Mouse (Mus musculus) gastrocnemius, postnatal 10 days (tissue): ENCODE results near the gene Slc39a5. TPM values are rescaled to one million over a fixed set of nuclear protein-coding genes. Genes with fewer than 3 reads are reported as not detected.

Source experiments
- DNase-seq: peaks from one replicate; pipeline ENCODE4 v3.0.0; 2021; ENCODE audit warnings: mixed read lengths
- total RNA-seq, 2 experiments: library from RNA; stranded (reverse); gene quantifications; 2 replicates each; pipeline ENCODE4 v1.2.3; 2021

The Slc39a5 gene
- total RNA-seq, 2 experiments from 2014 or later, result not detected

GRCm38 (mm10) chr10:128410560-128410845, 9.5 kb upstream of the Slc39a5 start:
- no peak for DNase-seq

DNA sequence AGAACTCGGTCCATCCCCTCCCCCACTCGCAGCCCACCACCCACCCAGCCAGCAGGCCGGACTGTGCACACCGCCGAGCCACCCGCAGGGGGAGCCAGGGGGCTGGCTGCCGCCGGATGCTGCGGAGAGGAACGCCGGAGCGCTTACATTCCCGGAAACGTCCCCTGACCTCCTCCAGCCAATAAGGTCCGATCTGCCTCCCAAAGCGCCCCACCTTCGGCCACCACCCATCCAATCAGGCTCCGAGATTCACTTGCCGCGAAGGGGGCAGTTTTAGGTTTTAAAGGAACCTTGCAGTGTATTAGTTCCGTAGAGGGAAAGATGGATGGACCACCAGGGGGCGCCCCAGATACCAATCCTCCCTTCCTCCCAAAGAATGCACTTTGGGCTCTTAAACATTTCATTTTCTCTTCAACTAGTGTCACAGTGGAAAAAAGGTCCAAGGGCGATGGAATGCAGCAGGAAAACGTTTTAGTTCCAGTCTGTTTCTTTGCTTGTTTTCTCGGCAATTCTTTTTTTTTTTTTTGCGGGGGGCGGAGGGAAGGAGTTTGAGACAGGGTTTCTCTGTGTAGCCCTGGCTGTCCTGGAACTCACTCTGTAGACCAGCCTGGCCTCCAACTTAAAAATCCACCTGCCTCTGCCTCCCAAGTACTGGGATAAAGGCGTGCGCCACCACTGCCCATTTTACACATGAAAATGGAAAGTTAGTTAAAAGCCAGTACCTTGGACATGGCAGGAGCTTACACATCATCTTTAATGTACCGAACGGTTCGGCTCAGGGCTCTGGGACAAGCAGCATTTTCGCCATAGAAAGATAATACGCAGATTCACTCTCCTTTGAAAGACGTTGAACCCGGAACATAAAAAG, 8.9 kb upstream of the Slc39a5 start:
- peak; percentile 97 for DNase-seq

DNA sequence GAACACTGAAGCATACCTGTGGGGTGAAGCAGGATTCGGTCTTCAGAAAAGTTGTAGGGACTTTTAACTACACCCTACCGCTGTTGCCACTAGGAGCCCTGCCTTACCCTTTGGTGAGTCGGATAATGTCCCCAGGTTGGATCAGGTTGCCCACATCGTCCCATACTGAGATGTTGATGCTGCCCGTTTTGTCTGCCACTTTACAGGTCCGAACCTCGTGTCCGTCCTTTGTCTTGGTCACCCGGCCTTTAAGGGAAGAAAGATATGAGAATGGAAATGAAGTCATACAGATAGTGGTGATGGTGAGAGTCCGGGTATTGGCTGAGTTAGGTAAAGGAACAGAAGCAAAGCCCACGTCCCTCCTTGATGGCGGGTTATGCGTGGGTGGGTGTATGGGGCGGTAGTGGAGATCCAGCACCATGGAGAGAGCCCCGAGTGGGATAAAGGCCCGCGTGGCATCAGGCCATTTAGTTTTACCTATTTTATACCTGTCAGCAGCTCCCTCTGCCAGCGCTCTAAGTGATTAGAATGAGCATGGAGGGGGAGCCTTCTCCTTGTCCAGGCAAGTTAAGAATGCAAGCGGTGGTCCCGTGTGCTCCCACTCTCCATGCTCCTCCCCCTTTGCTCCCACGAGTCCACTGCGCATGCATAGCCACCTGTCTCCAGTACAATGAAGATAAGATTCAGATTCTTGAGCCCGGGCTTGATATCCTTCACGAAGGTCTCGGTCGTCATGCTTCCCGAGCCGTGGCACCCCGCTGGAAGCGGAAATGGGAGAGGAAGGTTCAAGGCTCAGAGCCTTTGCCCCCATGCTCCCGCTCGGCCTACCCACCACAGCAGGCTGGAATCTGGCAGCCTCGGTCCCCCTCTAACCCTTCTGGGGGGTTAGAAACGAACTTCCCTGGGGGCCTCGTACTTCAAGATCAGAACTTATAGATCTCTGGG, 7.8 kb upstream of the Slc39a5 start:
- DNase-seq, result no peak

- DNase-seq, result no peak
Measured at GRCm38 (mm10) chr10:128403931-128404330, 2.9 kb upstream of the Slc39a5 start.

DNA sequence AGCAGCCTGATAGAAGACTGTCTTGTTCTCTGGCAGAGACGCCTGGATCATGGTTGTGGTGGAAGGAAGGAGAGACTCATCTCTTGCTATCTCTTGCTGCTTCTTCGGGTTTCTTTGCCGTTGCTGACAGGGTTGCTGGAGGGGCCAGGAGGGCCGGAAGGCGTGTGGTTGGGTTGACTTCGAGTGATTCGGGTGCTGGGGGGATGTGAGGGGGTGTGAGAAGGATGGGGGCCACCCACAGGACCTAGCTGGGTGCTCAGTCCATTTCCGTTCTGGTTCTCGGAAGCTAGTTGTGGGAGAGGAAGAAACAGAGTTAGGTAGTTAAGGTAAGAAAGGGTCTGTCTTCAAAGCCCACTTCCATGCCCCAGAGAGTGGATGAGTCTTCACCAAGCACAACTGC, 609 bp upstream of the Slc39a5 start:
- no peak for DNase-seq

GRCm38 (mm10) chr10:128400338-128400737, 691 bp downstream of the Slc39a5 start:
- no peak for DNase-seq

DNA sequence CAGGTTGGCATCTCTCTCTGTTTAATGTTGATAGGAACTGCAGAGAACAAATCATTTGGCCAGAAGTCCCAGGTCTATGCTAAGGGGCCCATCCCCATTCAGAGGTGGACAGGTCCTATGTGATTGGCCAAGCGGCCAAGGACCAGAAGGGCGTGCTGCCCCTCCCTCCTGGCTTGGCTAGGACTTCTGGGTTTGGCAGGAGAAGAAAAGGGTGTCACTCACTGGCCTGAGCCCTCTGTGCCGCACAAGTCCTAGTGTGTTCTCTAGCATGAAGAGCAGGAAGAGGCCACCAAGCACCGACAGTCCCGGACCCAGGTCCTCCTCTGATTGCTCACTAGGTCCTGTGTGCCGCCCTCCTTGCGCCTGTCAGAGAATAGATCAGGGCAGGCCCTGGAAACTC, 3.6 kb downstream of the Slc39a5 start:
- DNase-seq, result no peak

- no peak for DNase-seq
Measured at GRCm38 (mm10) chr10:128396716-128397264, 4.2 kb downstream of the Slc39a5 start.

- no peak for DNase-seq
Measured at GRCm38 (mm10) chr10:128396017-128396673, 4.9 kb downstream of the Slc39a5 start.

DNA sequence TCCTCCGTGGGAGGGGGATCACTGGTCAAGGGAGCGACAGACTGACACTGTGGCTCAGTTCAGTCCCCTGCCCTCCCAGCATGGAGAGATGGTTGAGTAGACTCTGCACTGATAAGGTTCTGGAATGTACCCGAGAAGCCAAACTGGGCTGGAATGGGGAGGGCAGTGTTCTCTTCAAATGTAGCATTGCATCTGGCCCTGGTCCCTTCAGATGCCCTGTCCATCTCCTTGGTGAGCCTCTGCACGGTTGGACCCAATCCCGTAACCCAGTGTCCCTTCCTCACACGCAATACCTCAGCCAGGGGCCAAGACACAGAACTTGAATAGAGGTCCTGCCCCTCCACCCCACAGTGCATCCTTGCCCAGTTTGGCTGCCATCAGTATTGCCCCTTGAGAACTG, 9.2 kb downstream of the Slc39a5 start:
- DNase-seq, result no peak

DNA sequence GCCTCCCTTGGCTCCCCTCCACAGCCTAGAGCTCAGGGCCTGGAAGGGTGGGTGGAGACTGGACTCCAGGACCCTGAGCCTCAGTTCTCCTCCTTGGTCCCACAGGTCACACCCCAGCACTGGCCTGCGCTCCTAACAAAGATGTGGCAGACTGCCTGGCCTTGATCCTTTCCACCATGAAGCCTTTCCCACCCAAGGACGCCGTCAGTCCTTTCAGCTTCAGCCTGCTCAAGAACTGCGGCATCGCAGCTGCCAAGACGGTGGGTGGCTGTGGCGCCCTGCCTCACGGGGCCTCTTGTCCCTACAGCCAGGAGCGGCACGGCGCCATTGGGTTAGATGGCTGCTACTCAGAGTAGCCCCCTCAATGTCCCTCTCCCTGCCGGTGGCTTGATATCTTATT, 10.7 kb downstream of the Slc39a5 start:
- no peak for DNase-seq

GRCm38 (mm10) chr10:128389570-128389969, 11.5 kb downstream of the Slc39a5 start:
- no peak for DNase-seq

DNA sequence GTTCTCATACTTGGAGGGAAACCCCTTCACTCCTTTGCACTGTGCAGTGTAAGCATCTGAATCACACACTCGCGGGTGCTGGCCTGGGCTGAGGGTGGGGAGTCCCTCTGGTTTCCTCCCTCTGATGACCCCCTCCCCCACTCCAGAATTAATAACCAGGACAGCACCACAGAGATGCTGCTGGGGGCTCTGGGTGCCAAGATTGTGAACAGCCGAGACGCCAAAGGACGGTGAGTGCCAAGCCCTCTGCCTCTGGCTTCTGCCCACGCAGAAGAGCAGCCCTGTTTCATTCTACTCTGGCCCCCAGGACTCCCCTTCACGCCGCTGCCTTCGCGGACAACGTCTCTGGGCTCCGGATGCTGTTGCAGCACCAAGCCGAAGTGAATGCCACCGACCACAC, 12.1 kb downstream of the Slc39a5 start:
- no peak for DNase-seq

GRCm38 (mm10) chr10:128385902-128386301, 15.1 kb downstream of the Slc39a5 start:
- DNase-seq, result no peak

- DNase-seq, result no peak
Measured at GRCm38 (mm10) chr10:128382482-128382881, 18.5 kb downstream of the Slc39a5 start.

DNA sequence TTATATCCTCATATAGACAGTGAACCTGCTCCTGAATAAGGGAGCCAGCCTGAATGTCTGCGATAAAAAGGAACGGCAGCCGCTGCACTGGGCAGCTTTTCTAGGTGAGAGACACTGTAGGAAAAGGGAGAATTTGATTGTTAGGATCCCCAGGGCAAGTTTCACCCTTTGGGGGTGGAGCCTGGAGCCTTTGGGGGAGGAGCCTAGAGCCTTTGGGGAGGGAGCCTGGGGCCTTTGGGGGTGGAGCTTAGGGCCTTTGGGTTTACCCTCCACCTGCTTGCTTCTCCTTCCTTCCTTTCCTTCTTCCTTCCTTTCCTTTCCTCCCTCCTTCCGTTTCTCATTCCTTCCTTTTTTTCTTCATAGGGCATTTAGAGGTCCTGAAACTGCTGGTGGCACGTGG, 20.5 kb downstream of the Slc39a5 start:
- no peak for DNase-seq

GRCm38 (mm10) chr10:128379260-128379659, 21.8 kb downstream of the Slc39a5 start:
- peak; percentile 44 for DNase-seq

DNA sequence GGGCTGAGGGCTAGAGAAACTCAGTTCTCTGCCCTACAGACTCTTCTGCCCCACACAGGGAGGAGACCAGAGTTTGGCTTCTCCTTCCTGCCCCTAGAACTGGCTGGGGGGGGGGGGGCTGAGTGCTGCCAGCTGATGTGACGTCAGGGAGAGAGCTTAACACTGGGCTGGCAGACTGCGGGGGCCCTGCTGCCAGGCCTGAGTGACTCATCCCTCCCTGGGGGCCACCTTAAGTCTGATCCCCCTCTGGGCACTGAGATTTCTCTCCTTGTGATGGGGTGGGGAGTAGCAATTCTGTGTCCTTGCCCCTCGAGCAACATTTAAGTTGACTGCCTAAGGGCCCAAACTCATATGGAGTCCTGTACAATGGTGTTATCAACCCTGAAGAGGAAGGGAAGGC, 22.6 kb downstream of the Slc39a5 start:
- no peak for DNase-seq

DNA sequence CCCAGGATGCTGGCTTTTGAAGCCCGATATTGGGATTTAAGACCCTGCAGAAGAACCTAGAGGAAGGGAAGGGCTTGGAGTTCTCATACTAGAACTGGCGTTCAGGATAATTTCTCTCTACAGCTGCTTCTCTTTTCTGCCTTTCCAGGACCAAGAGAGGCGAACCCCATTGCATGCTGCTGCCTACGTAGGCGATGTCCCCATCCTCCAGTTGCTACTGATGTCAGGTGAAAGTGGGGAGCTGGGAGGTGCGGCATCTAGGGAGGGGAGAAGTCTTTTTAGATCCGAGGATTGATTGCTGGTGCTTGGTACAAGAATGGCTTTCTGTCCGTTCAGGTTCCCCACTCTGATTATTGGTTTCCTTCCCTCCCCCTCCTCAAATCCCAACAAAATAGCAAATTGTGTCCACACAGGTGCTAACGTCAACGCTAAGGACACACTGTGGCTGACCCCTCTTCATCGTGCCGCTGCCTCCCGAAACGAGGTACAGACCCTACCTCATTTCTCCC, 23.0 kb downstream of the Slc39a5 start:
- no peak for DNase-seq

GRCm38 (mm10) chr10:128377222-128377939, 23.6 kb downstream of the Slc39a5 start:
- no peak for DNase-seq

- DNase-seq, result peak; percentile 95
Measured at GRCm38 (mm10) chr10:128376455-128377211, 24.4 kb downstream of the Slc39a5 start, which contains the start of gene Ankrd52. Gene Ankrd52 (plus strand): TSS chr10:128377115.
